Mouse (Mus musculus): Measurements from ENCODE around the gene Gm7075. TPM values are rescaled to one million over a fixed set of nuclear protein-coding genes. Genes with fewer than 3 reads are reported as not detected.
"Not testable (repeated sequence)": the region's sequence is repeated elsewhere in the genome, so short reads cannot be mapped to it uniquely, and the experiment has no call there.

Gene Gm7075
- polyA plus RNA-seq, 1 experiment from 2014 or later: not detected

DNA sequence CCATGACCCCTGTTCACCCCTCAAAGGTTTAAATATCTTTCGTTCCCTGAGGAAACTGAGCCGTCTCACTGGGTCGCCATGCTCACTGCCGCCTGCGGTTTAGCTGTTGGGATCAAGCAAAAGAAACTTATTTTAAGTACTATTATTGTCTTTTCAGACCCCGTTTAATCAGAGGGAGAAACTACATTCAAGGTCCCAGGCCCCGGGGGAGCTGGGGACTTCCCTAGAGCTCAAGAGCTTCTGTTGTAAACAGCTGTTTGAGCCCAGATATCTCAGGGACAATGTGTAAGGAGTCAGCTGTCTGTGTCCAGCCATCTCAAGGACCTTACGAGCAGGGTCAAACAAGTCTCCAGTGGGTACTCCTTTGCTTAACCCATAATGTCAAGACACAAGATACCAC is 5.6 kb upstream of the Gm7075 start:
- no peaks in the 10 kb centered on the region for H3K27me3 ChIP-seq (ENCODE audit: control insufficient read depth, insufficient read depth, low read length)
- no peaks in the 10 kb centered on the region for H3K36me3 ChIP-seq (ENCODE audit: control insufficient read depth, insufficient read depth, low read length)
- ATAC-seq (replicated peaks; ENCODE audit: low FRiP score) (no peak), DNase-seq (ENCODE audit: low spot score) (no peak)
- 81% methylated on average over 8 of the region's 8 CpGs for WGBS
- no peaks in the 10 kb centered on the region for H3K4me1 ChIP-seq (replicated peaks; ENCODE audit: control insufficient read depth, insufficient read depth, low read length)
- H3K9me3 ChIP-seq (ENCODE audit: control insufficient read depth, low read length): no peaks in the 10 kb centered on the region
- no peak overlapping the region for H3K27ac ChIP-seq (ENCODE audit: low read depth, low read length)
- no peak overlapping the region for H3K9ac ChIP-seq (ENCODE audit: low read length)
- no peak overlapping the region for H3K4me3 ChIP-seq (ENCODE audit: low read depth, low read length)
- no peak overlapping the region for H3K4me2 ChIP-seq (ENCODE audit: low read depth, low read length, severe bottlenecking)

DNA sequence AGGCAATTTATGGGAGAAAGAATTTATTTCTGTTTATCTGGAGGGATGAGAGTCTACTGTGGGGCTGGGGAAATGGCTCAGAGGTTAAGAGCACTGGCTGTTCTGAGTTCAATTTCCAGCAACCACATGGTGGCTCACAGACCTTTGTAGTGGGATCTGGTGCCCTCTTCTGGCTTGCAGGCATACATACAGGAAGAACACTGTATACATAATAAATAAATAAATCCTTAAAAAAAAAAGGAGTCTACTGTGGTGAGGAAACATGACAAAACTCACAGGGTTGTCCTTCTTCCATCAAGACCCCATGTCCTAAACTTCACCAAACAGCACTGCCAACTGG is 2.9 kb upstream of the Gm7075 start:
- Histone ChIP-seq H3K27me3 (ENCODE audit: control insufficient read depth, insufficient read depth, low read length) (no peaks in the 10 kb centered on the region), H3K4me1 (replicated peaks; ENCODE audit: control insufficient read depth, insufficient read depth, low read length) (no peaks in the 10 kb centered on the region), H3K9ac (ENCODE audit: low read length) (no peak overlapping the region), H3K4me2 (ENCODE audit: low read depth, low read length, severe bottlenecking) (no peak overlapping the region), H3K27ac (ENCODE audit: low read depth, low read length) (no peak overlapping the region), H3K4me3 (ENCODE audit: low read depth, low read length) (no peak overlapping the region), H3K9me3 (ENCODE audit: control insufficient read depth, low read length) (no peaks in the 10 kb centered on the region), H3K36me3 (ENCODE audit: control insufficient read depth, insufficient read depth, low read length) (no peaks in the 10 kb centered on the region)
- DNase-seq (ENCODE audit: low spot score) (no peak), ATAC-seq (replicated peaks; ENCODE audit: low FRiP score) (no peak)

DNA sequence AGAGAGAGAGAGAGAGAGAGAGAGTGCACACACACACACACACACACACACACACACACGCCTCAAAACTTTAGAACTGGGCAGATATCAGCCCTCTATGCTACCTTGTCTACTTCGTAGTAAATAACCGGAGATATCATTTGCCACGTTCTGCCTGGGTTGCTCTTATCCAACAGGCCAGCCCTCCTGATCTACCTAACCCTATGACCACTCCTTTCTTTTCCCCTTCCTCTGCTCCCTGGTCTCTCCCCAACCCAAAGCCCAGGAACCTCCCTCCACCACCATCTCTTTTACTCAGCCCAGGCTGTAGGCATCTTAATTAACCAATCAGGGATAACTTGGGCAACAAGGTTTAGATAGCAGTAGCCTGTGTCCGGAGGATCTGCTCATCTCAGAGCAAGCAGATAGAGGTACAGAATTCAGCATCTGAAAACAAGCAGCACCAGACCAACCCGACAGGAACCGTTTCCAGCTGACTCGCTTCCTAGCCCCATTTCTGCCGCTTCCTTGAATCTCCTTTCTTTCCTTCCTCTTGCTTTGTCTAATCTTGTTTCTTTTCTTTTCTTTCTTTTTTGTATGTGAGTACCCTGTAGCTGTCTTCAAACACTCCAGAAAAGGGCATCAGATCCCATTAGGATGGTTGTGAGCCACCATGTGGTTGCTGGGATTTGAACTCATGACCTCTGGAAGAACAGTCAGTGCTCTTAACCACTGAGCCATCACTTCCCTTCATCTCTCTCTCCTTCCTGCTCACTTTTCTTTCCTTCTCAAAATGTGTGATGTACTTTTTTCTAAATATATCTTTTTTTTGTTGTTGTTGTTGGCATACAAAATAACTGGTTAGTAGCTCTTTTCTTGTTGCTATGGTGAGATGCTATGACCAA is 2.2 kb upstream of the Gm7075 start:
- DNase-seq (ENCODE audit: low spot score) (no peak), ATAC-seq (replicated peaks; ENCODE audit: low FRiP score) (no peak)
- no peaks in the 10 kb centered on the region for H3K9me3 ChIP-seq (ENCODE audit: control insufficient read depth, low read length)
- no peaks in the 10 kb centered on the region for H3K27me3 ChIP-seq (ENCODE audit: control insufficient read depth, insufficient read depth, low read length)
- no peak overlapping the region for H3K4me2 ChIP-seq (ENCODE audit: low read depth, low read length, severe bottlenecking)
- no peaks in the 10 kb centered on the region for H3K36me3 ChIP-seq (ENCODE audit: control insufficient read depth, insufficient read depth, low read length)
- H3K9ac ChIP-seq (ENCODE audit: low read length): no peak overlapping the region
- H3K27ac ChIP-seq (ENCODE audit: low read depth, low read length): no peak overlapping the region
- H3K4me1 ChIP-seq (replicated peaks; ENCODE audit: control insufficient read depth, insufficient read depth, low read length): no peaks in the 10 kb centered on the region
- H3K4me3 ChIP-seq (ENCODE audit: low read depth, low read length): no peak overlapping the region
- WGBS: 81% methylated on average over 9 of the region's 9 CpGs

DNA sequence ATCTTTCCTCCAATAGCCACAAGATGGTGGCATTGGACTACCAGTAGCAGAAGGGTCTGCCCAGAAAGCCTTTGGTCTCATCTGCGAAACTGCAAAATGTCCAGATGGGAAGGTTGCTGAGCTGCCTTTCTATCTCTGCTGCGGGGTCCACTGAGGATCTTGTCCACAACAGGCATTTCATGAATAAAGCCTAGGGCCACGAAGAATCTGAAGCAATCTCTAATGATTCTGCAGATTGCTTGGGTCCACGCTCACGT is 1.1 kb upstream of the Gm7075 start:
- H3K9me3 ChIP-seq (ENCODE audit: control insufficient read depth, low read length): no peaks in the 10 kb centered on the region
- no peak overlapping the region for H3K27ac ChIP-seq (ENCODE audit: low read depth, low read length)
- DNase-seq (ENCODE audit: low spot score): no peak
- 88% methylated on average over 5 of the region's 5 CpGs for WGBS
- ATAC-seq (replicated peaks; ENCODE audit: low FRiP score): no peak
- H3K36me3 ChIP-seq (ENCODE audit: control insufficient read depth, insufficient read depth, low read length): no peaks in the 10 kb centered on the region
- H3K4me1 ChIP-seq (replicated peaks; ENCODE audit: control insufficient read depth, insufficient read depth, low read length): no peaks in the 10 kb centered on the region
- no peak overlapping the region for H3K9ac ChIP-seq (ENCODE audit: low read length)
- no peaks in the 10 kb centered on the region for H3K27me3 ChIP-seq (ENCODE audit: control insufficient read depth, insufficient read depth, low read length)
- no peak overlapping the region for H3K4me3 ChIP-seq (ENCODE audit: low read depth, low read length)
- no peak overlapping the region for H3K4me2 ChIP-seq (ENCODE audit: low read depth, low read length, severe bottlenecking)

DNA sequence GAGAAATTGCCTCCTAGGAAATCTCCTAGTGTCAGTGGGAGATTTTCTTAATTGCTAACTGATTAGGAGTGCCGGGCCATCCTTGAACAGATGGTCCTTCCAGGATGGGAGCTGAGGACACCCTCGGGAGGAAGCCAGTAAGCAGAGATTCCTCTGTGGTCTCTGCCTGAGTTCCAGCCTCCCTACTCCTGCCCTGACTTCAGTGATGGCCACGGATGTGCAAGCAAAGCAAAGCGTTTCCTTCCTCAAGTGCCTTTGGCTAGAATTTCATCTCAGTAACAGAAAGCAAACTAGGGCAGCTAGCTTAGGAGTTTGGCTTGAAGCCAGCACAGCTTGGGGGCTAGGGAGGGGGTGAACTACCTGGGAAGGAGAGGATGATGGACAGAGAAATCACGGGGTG is 4.5 kb downstream of the Gm7075 start:
- H3K4me1 ChIP-seq (replicated peaks; ENCODE audit: control insufficient read depth, insufficient read depth, low read length): no peaks in the 10 kb centered on the region
- H3K4me2 ChIP-seq (ENCODE audit: low read depth, low read length, severe bottlenecking): no peak overlapping the region
- no peaks in the 10 kb centered on the region for H3K36me3 ChIP-seq (ENCODE audit: control insufficient read depth, insufficient read depth, low read length)
- DNase-seq (ENCODE audit: low spot score) (no peak), ATAC-seq (replicated peaks; ENCODE audit: low FRiP score) (no peak)
- H3K4me3 ChIP-seq (ENCODE audit: low read depth, low read length): no peak overlapping the region
- H3K9ac ChIP-seq (ENCODE audit: low read length): no peak overlapping the region
- H3K9me3 ChIP-seq (ENCODE audit: control insufficient read depth, low read length): no peaks in the 10 kb centered on the region
- 72% methylated on average over 5 of the region's 5 CpGs for WGBS
- no peak overlapping the region for H3K27ac ChIP-seq (ENCODE audit: low read depth, low read length)
- no peaks in the 10 kb centered on the region for H3K27me3 ChIP-seq (ENCODE audit: control insufficient read depth, insufficient read depth, low read length)

DNA sequence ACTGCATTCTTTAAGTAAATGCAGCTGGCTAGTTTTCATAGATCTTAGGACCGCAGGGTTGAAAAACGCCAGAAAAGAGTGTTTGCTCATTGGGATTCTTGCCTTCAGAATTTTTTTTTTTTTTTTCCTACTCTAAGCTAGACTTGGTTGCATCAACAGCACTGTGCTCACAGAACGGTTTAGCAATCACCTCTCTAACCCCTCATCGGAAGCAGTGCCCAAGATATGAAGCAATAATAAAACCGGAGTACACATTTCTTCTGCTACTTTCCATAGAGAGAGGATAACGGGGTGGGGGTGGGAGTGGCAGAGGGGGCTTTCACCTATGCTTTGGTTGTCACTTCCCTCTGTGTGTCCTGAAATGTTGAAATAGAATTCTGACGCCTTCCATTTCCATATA is 5.7 kb downstream of the Gm7075 start:
- 68% methylated on average over 7 of the region's 7 CpGs for WGBS
- H3K27me3 ChIP-seq (ENCODE audit: control insufficient read depth, insufficient read depth, low read length): no peaks in the 10 kb centered on the region

DNA sequence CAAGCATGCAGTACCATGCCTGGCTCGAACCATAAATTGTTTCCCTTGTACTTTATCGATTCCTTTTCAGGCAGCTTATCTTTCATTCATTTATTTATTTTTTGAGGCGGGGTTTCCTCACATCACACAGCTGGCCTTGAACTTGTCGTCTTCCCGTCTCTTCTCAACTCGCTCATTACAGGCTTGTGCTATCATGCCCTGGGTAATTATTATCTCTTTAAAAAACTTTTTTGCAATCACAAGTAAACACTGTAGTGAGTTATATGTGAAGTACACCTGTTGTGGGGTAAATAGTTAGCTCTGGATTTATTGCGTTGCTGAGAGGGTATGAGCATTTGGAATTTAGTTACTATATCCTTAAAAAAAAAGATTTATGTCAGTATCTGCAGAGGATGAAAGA is 6.3 kb downstream of the Gm7075 start:
- Histone ChIP-seq H3K9ac (ENCODE audit: low read length) (no peak overlapping the region), H3K36me3 (ENCODE audit: control insufficient read depth, insufficient read depth, low read length) (no peaks in the 10 kb centered on the region), H3K4me2 (ENCODE audit: low read depth, low read length, severe bottlenecking) (no peak overlapping the region), H3K4me3 (ENCODE audit: low read depth, low read length) (no peak overlapping the region), H3K27ac (ENCODE audit: low read depth, low read length) (no peak overlapping the region), H3K4me1 (replicated peaks; ENCODE audit: control insufficient read depth, insufficient read depth, low read length) (no peaks in the 10 kb centered on the region), H3K27me3 (ENCODE audit: control insufficient read depth, insufficient read depth, low read length) (no peaks in the 10 kb centered on the region), H3K9me3 (ENCODE audit: control insufficient read depth, low read length) (no peaks in the 10 kb centered on the region)
- WGBS: 90% methylated on average over 7 of the region's 7 CpGs
- ATAC-seq (replicated peaks; ENCODE audit: low FRiP score) (no peak), DNase-seq (ENCODE audit: low spot score) (no peak)

More for the DNA sequence above, 5.7 kb downstream of the Gm7075 start:
- H3K9me3 ChIP-seq (ENCODE audit: control insufficient read depth, low read length): no peaks in the 10 kb centered on the region
- H3K4me3 ChIP-seq (ENCODE audit: low read depth, low read length): no peak overlapping the region
- DNase-seq (ENCODE audit: low spot score) (no peak), ATAC-seq (replicated peaks; ENCODE audit: low FRiP score) (no peak)
- H3K27ac ChIP-seq (ENCODE audit: low read depth, low read length): no peak overlapping the region
- H3K36me3 ChIP-seq (ENCODE audit: control insufficient read depth, insufficient read depth, low read length): no peaks in the 10 kb centered on the region
- H3K4me1 ChIP-seq (replicated peaks; ENCODE audit: control insufficient read depth, insufficient read depth, low read length): no peaks in the 10 kb centered on the region
- H3K4me2 ChIP-seq (ENCODE audit: low read depth, low read length, severe bottlenecking): no peak overlapping the region
- no peak overlapping the region for H3K9ac ChIP-seq (ENCODE audit: low read length)

DNA sequence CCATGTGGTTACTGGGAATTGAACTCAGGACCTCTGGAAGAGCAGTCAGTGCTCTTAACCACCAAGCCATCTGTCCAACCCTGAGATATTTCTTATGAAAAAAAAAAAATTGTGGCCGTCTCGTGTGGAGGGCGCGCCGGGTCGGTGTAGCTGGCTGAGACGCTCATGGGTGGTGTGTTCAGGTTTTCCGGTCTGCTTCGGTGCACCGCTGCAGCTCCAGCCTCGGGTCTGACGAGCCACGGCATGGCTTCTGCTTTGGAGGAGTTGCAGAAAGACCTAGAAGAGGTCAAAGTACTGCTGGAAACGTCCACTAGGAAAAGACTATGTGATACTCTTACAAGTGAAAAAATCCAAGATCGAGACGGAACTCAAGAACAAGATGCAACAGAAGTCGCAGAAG is 8.8 kb downstream of the Gm7075 start:
- Histone ChIP-seq H3K9ac (ENCODE audit: low read length) (no peak overlapping the region), H3K27ac (ENCODE audit: low read depth, low read length) (no peak overlapping the region), H3K36me3 (ENCODE audit: control insufficient read depth, insufficient read depth, low read length) (no peaks in the 10 kb centered on the region), H3K4me1 (replicated peaks; ENCODE audit: control insufficient read depth, insufficient read depth, low read length) (no peaks in the 10 kb centered on the region), H3K4me2 (ENCODE audit: low read depth, low read length, severe bottlenecking) (no peak overlapping the region), H3K4me3 (ENCODE audit: low read depth, low read length) (no peak overlapping the region), H3K27me3 (ENCODE audit: control insufficient read depth, insufficient read depth, low read length) (no peaks in the 10 kb centered on the region), H3K9me3 (ENCODE audit: control insufficient read depth, low read length) (no peaks in the 10 kb centered on the region)
- ATAC-seq (replicated peaks; ENCODE audit: low FRiP score): no peak
- 91% methylated on average over 17 of the region's 17 CpGs for WGBS
- DNase-seq (ENCODE audit: low spot score): no peak

DNA sequence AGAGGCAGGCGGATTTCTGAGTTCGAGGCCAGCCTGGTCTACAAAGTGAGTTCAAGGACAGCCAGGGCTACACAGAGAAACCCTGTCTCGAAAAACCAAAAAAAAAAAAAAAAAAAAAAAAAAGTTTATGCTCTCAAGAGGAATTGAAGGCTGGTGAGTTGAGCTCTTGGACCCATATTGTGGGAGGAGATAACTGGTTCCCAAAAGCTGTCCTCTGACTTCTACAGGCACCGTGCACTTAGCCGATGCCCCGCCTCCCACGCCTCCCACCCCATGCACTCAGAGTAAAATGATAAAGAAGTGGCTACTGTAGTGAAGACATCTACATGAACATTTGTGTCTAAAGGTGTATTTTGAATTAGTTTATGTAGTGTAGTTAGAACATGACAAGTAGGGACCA is 9.9 kb downstream of the Gm7075 start:
- not testable (repeated sequence) for H3K4me3 ChIP-seq (ENCODE audit: low read depth, low read length); H3K27ac ChIP-seq (ENCODE audit: low read depth, low read length); H3K4me2 ChIP-seq (ENCODE audit: low read depth, low read length, severe bottlenecking); H3K9me3 ChIP-seq (ENCODE audit: control insufficient read depth, low read length); H3K36me3 ChIP-seq (ENCODE audit: control insufficient read depth, insufficient read depth, low read length); H3K27me3 ChIP-seq (ENCODE audit: control insufficient read depth, insufficient read depth, low read length); H3K4me1 ChIP-seq (replicated peaks; ENCODE audit: control insufficient read depth, insufficient read depth, low read length); DNase-seq (ENCODE audit: low spot score); H3K9ac ChIP-seq (ENCODE audit: low read length); ATAC-seq (replicated peaks; ENCODE audit: low FRiP score)
- 97% methylated on average over 6 of the region's 7 CpGs for WGBS
